In genomic region chr6:52641076-52641475, GRCm38 (mm10) we compare ENCODE assay signal across 11 mouse cellular contexts. TPM values are rescaled to one million over a fixed set of nuclear protein-coding genes. Genes with fewer than 3 reads are reported as not detected.
DNase-seq lines count a peak whose midpoint lies in the region; TF ChIP-seq lines count a peak whose summit lies in the region.
"Had no signal": no experiment of that assay in that cellular context is flagged by ENCODE, and none has a peak within 500 bp of the region (broad histone marks: within the 10 kb centered on the region; RNA-seq: fewer than 3 reads in every experiment).

No protein-coding gene starts in this region.

- no peak for TF ChIP-seq CTCF in layer of hippocampus, adult 2 months (conservative IDR thresholded peaks at IDR 0.05)

- H3K4me3 ChIP-seq in layer of hippocampus, adult 2 months = no peak overlapping the region

- H3K27ac ChIP-seq in layer of hippocampus, adult 2 months = 0 out of 2 replicates have a peak overlapping the region, but pooled peaks have one; percentile 88
- H3K27ac ChIP-seq: limb, embryonic 15.5 days had no signal

- DNase-seq in layer of hippocampus, adult 2 months (ENCODE audit: low spot score in 2 of 2) = no peak
- DNase-seq in layer of hippocampus, adult 11-12 months (ENCODE audit: low spot score) = no peak
- DNase-seq in T-cell, adult 2 months (ENCODE audit: low spot score) = peak; percentile 19
- peak; percentile 43 for DNase-seq in induced T-regulatory cell, adult 2 months (ENCODE audit: low read depth)
- peak; percentile 45 for DNase-seq in thymus, postnatal 14 days
- DNase-seq in embryo, embryonic 10 days (ENCODE audit: low spot score) = no peak
- no peak for DNase-seq in left cerebral cortex, adult 11 months (ENCODE audit: low spot score)
- DNase-seq: gastrocnemius, postnatal 36 days; kidney, postnatal 10 days; layer of hippocampus, adult 9-11 months had no signal

RNA-seq across cellular contexts. Expression of gene Hibadh, which starts 0.9 kb away (rescaled TPM):
- 10 to 100 TPM; 44.4 to 44.9 TPM for total RNA-seq in layer of hippocampus, adult 2 months (2021)

Comparison
In these comparisons a context has a peak if more than half of its experiments do, and no peak if none do; other contexts are left out.
1. DNase-seq: peak in T-cell, adult 2 months (single experiment), induced T-regulatory cell, adult 2 months (single experiment) and thymus, postnatal 14 days (single experiment); none in layer of hippocampus, adult 2 months (0 of 2), layer of hippocampus, adult 11-12 months (single experiment), embryo, embryonic 10 days (single experiment) and left cerebral cortex, adult 11 months (single experiment).